Mouse (Mus musculus) forebrain, embryonic 15.5 days (tissue): ENCODE results near the gene Rcan1. TPM values are rescaled to one million over a fixed set of nuclear protein-coding genes. Genes with fewer than 3 reads are reported as not detected.

Experiments
- ATAC-seq: fragments of 200-750 bp; cut with Nextera tagmentation; replicated peaks from 2 replicates; pipeline ENCODE4 v1.8.0; 2017; ENCODE audit warnings: mild to moderate bottlenecking, moderate TSS enrichment, moderate library complexity
- H3K27ac ChIP-seq: fragments of 300-500 bp; sonication (generic); replicated peaks from 2 replicates; pipeline ENCODE4 v1.5.1; 2015; ENCODE audit warnings: mild to moderate bottlenecking, inconsistent platforms
- H3K27me3 ChIP-seq: fragments of 300-500 bp; sonication (generic); 2 replicates; pipeline ENCODE4 v1.6.1; 2015; ENCODE audit warnings: inconsistent platforms
- H3K36me3 ChIP-seq: fragments of 300-500 bp; sonication (generic); 2 replicates; pipeline ENCODE4 v1.6.1; 2015; ENCODE audit warnings: mild to moderate bottlenecking, inconsistent platforms
- H3K4me1 ChIP-seq: fragments of 300-500 bp; sonication (generic); 2 replicates; pipeline ENCODE4 v1.6.1; 2015; ENCODE audit warnings: inconsistent platforms
- H3K4me2 ChIP-seq: fragments of 300-500 bp; sonication (generic); replicated peaks from 2 replicates; pipeline ENCODE4 v1.6.1; 2015; ENCODE audit warnings: mild to moderate bottlenecking, inconsistent platforms
- H3K4me3 ChIP-seq: fragments of 300-500 bp; sonication (generic); 2 replicates; pipeline ENCODE4 v1.5.1; 2015; ENCODE audit warnings: mild to moderate bottlenecking, inconsistent platforms
- H3K9ac ChIP-seq: fragments of 300-500 bp; sonication (generic); replicated peaks from 2 replicates; pipeline ENCODE4 v1.6.1; 2015; ENCODE audit warnings: mild to moderate bottlenecking, inconsistent platforms
- H3K9me3 ChIP-seq: fragments of 300-500 bp; sonication (generic); 2 replicates; pipeline ENCODE4 v1.6.1; 2016; ENCODE audit warnings: inconsistent platforms
- WGBS: fragments of 180-500 bp; shearing (Covaris S2); methylation state at CpG from one replicate; pipeline ENCODE4 v1.1.7; 2015; ENCODE audit warnings: mixed read lengths; 5-methylcytosine and 5-hydroxymethylcytosine counted together
- polyA plus RNA-seq: library from polyadenylated mRNA; unstranded; fragments of >200 nt; fragmentation: Nextera tagmentation; extraction: Ambion mirVana; gene quantifications from 2 replicates; pipeline ENCODE4 v1.2.1, GENCODE M21; 2015

Gene Rcan1
- polyA plus RNA-seq, 1 experiment from 2014 or later, result 52.8 TPM

DNA sequence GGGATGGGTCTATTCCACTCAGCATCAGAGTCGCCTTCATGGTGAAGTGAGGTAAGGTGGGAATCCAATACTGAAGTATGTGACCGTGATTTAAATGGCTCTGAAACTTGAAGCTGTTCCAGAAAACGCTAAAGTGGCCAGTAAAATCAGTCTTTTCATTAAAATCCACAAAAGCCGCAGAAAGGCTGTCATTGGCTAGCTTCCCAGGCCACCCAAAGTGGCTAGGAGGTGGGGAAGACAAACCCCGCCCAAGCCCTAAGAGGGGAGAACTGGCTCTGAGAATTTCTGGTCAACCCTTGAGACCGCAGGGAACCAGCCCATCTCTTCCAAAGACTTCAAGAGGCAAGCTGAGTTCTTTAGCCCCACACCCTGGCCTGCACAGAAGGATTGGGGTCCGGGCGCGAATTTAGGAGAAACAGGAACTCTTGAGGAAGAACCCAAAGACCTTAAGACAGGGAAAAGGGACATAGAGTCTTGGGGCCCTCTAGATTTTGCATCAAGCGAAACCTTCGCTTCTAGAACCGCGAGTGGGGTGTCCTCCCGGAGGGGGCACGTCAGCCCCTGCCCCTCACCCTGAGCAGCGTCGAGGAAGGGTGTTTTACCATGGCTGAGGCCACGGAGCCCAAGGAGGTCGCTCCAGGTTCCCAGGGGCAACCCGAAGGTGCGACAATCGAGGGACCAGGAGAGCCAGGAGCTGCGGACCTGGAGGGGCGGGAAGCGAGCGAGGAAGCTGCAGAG is 27.4 kb upstream of the Rcan1 start:
- H3K9me3 ChIP-seq, result no peaks in the 10 kb centered on the region
- no peak for ATAC-seq
- no peak overlapping the region for H3K27ac ChIP-seq
- peak overlapping the region; percentile 41; the same call in 1 of the 2 replicates for H3K9ac ChIP-seq
- peaks cover 41% of the 10 kb centered on the region for H3K27me3 ChIP-seq
- no peaks in the 10 kb centered on the region for H3K36me3 ChIP-seq
- peak overlapping the region; percentile 80 for H3K4me2 ChIP-seq
- peak overlapping the region; percentile 46 for H3K4me3 ChIP-seq
- 6% methylated on average over 26 of the region's 26 CpGs for WGBS
- peaks cover 14% of the 10 kb centered on the region for H3K4me1 ChIP-seq

DNA sequence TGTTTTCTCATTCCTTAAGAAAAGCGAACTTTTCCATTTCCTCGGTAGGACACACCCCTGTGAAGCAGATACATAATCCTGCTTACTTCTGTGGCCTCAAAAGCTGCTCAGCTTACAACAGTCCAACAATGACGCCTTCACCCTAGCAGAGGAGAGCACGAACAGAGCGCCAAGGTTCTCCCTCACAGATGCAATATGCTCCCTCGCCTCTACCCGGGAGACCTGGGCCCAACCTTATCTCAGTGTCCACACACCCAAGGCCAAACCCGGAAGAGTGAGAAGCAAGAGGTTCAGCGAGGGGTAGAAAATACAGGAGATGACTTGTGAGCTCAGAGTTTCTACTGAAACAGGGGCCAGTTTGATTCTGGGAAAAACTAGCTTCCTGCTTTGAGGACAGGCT is 18.7 kb upstream of the Rcan1 start:
- no peaks in the 10 kb centered on the region for H3K36me3 ChIP-seq
- no peaks in the 10 kb centered on the region for H3K9me3 ChIP-seq
- 80% methylated on average over 9 of the region's 9 CpGs for WGBS

DNA sequence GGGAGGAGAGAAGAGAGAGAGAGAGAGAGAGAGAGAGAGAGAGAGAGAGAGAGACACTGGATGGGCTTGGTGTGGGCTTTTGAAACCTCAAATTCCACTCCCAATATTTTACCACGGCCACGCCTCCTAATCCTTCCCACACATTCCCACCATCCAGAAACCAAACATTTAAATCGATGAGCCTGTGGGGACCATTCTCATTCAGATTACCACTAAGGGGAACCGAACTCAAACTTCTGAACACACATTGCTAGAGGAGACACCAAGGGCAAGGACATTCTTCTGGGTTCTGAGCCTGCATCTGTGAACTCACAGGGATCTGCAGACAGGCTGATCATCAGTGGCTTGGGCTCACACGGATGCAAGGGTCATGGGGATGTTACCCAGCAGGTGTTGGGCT is 17.8 kb upstream of the Rcan1 start:
- no peak overlapping the region for H3K27ac ChIP-seq
- WGBS, result 91% methylated on average over 5 of the region's 5 CpGs
- no peaks in the 10 kb centered on the region for H3K27me3 ChIP-seq
- no peaks in the 10 kb centered on the region for H3K4me1 ChIP-seq
- no peak overlapping the region for H3K4me2 ChIP-seq
- no peak for ATAC-seq
- no peak overlapping the region for H3K4me3 ChIP-seq
- H3K9ac ChIP-seq, result no peak overlapping the region
- no peaks in the 10 kb centered on the region for H3K9me3 ChIP-seq
- no peaks in the 10 kb centered on the region for H3K36me3 ChIP-seq

More for the DNA sequence above, 18.7 kb upstream of the Rcan1 start:
- Histone ChIP-seq H3K9ac (no peak overlapping the region), H3K4me3 (no peak overlapping the region), H3K27me3 (no peaks in the 10 kb centered on the region), H3K4me2 (no peak overlapping the region), H3K27ac (no peak overlapping the region), H3K4me1 (no peaks in the 10 kb centered on the region)
- ATAC-seq, result no peak

DNA sequence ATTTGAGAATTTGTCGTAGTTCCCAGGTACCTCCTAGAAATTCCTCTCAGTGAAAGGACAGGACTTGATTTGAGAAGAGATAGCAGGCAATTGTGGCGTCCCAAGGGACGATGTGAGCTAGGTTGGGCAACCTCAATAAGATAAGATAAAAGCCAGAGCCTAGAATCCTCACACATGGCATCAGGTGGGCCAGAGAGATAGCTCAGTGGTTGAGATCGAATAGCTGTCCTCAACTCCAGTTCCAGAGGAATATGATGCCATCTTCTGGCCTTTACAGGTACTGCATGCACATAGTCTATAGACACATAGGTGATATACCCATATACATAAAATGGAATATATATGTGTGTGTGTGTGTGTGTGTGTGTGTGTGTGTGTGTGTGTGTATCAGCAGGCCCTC is 16.8 kb upstream of the Rcan1 start:
- H3K9me3 ChIP-seq, result no peaks in the 10 kb centered on the region
- no peak overlapping the region for H3K9ac ChIP-seq
- no peak overlapping the region for H3K4me2 ChIP-seq
- H3K27ac ChIP-seq, result no peak overlapping the region
- no peak for ATAC-seq
- H3K4me1 ChIP-seq, result no peaks in the 10 kb centered on the region
- H3K4me3 ChIP-seq, result no peak overlapping the region
- WGBS, result 65% methylated on average over 4 of the region's 4 CpGs
- no peaks in the 10 kb centered on the region for H3K27me3 ChIP-seq
- no peaks in the 10 kb centered on the region for H3K36me3 ChIP-seq

DNA sequence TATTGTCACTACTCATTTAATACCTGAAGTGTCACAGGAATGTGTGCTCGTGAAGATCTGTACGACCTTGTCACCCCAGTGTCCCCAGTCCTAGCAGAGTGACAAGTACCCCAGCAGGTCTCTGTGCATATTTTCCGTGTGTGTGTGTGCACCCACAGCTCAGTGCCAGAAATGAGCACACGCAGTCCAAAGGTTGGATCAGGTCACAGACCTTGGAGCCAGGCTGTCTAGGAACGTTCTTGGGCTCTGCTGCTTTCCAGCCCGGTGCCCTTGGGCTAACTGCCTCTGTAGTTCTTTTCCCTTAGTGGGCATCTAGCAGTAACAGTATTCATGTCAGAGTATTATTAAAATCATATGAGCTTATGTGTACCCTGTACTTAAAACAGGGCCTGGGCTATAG is 16.4 kb upstream of the Rcan1 start:
- ATAC-seq, result no peak
- no peak overlapping the region for H3K27ac ChIP-seq
- WGBS, result 84% methylated on average over 6 of the region's 6 CpGs
- H3K4me2 ChIP-seq, result no peak overlapping the region
- no peak overlapping the region for H3K9ac ChIP-seq
- no peak overlapping the region for H3K4me3 ChIP-seq
- no peaks in the 10 kb centered on the region for H3K9me3 ChIP-seq
- H3K36me3 ChIP-seq, result no peaks in the 10 kb centered on the region
- H3K4me1 ChIP-seq, result no peaks in the 10 kb centered on the region
- no peaks in the 10 kb centered on the region for H3K27me3 ChIP-seq

DNA sequence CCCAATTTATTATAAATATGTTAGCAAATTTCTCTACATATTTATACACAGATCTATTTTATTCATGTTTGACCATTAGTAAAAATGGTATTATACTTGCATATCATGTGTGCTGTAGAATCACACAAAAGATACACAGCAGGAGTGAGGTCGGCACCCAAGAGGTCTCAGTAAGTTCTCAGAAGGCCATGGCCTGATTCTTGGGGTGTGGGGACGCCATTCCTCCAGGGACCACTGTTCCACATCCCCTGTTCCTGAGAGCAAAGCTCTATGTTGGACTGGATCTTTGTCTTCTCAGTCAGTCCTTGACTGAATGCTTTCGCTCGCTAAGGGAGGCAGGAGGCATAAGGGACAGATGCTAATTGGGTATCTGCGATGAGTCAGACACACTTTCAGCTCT is 14.8 kb upstream of the Rcan1 start, which contains the start of gene Clic6:
Clic6 (plus strand) TSS at position 301 of the 400 bp plus-strand sequence.
- H3K4me2 ChIP-seq, result no peak within 1 kb of the TSS
- H3K36me3 ChIP-seq, result no peaks in the 10 kb centered on the region
- no peak within 1 kb of the TSS for H3K9ac ChIP-seq
- ATAC-seq, result no peak
- no peak within 1 kb of the TSS for H3K4me3 ChIP-seq
- no peak within 1 kb of the TSS for H3K27ac ChIP-seq
- WGBS, result 86% methylated on average over 5 of the region's 5 CpGs
- no peaks in the 10 kb centered on the region for H3K9me3 ChIP-seq
- no peaks in the 10 kb centered on the region for H3K4me1 ChIP-seq
- no peaks in the 10 kb centered on the region for H3K27me3 ChIP-seq

DNA sequence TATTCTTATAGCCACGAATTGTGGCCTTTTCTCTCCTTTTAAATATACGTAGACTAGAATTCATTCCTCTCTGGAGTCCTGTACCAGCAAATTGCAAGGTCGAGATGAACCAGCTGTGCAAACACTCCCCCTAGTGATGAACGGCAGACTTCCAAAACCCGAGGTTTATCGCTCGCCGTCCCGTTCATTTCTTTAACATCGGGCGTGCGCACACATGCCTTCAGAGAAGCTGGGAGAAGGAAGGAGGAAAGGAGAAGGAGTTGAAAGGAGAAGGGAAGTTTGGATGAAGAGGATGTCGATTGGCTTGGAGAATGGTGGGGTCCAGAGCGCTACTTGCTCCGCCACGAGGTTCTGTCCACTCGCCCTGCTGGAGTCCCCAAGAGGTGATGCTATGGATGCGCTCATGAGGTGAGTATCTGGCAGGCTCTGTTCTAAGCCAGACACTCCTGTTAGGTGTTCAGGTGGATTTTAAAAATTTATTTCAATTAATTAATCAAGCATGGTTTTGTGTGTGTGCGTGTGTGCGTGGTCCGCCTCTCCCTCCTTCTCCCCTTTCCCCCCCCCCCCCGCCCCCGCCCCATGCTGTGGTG is 8.0 kb upstream of the Rcan1 start:
- Histone ChIP-seq H3K4me3 (peak overlapping the region; percentile 20), H3K9me3 (no peaks in the 10 kb centered on the region), H3K9ac (no peak overlapping the region; the same call in 1 of the 2 replicates), H3K27me3 (peaks cover 8% of the 10 kb centered on the region; the same call in 1 of the 2 replicates), H3K36me3 (no peaks in the 10 kb centered on the region), H3K4me2 (peak overlapping the region; percentile 39), H3K4me1 (peaks cover 5% of the 10 kb centered on the region), H3K27ac (no peak overlapping the region)
- ATAC-seq, result no peak
- WGBS, result 10% methylated on average over 23 of the region's 23 CpGs

DNA sequence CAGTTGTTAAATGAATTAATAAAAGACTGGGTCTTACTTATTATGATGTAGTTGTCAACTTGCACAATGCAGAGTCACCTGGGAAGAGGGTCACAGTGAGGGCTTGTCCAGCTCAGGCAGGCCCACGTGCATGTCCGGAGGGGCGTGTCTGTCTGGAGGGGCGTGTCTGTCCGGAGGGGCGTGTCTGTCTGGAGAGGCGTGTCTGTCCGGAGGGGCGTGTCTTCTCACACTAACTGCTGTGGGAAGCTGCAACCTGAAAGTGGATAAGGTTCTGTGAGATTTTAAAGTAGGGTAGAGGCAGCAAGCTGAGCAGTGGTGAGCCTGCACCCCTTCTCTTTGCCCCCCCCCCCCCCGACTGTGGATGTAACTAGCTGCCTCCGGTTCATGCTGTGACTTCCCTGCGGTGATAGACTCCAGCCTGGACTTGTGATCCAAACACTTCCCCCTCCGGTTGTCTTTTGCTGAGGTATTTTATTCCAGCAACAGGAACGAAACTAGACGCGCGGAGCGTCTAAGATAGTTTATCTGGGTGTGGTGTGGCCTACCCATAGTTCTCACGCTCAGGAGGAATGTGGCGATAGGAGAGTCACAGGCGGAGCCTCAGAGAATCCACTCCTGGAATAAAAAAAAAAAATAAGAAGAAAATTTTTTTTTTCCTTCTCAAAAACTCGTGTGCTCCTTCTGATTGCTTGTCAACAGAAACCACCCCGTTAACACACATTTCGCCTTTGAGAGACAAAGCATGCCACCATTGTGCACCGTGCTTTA is 4.6 kb upstream of the Rcan1 start:
- no peak overlapping the region for H3K4me2 ChIP-seq
- WGBS, result 62% methylated on average over 25 of the region's 25 CpGs
- H3K36me3 ChIP-seq, result no peaks in the 10 kb centered on the region
- no peak overlapping the region for H3K4me3 ChIP-seq
- H3K27me3 ChIP-seq, result peaks cover 8% of the 10 kb centered on the region; the same call in 1 of the 2 replicates
- no peak overlapping the region for H3K9ac ChIP-seq
- H3K4me1 ChIP-seq, result peaks cover 5% of the 10 kb centered on the region
- ATAC-seq, result no peak
- no peaks in the 10 kb centered on the region for H3K9me3 ChIP-seq
- no peak overlapping the region for H3K27ac ChIP-seq

DNA sequence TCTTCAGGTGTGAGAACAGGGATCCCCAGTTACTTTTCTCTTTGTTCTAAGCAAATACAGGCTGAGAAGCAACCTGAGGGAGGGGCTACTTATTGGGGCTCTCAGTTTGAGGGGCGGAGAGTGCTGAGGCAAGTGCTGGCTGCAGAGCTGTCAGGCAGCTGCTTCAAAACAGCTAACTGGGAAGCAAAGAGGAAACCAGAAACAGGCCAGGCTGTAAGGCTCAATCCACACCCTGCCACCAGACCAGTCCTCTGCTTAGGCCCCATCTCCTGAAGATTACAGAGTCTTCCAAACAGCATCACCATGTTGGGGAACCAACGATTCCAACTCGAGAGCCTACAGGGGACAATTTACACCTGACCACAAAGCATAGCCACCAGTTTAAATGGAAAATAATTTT is 2.2 kb upstream of the Rcan1 start:
- H3K27ac ChIP-seq, result no peak overlapping the region
- no peaks in the 10 kb centered on the region for H3K9me3 ChIP-seq
- ATAC-seq, result no peak
- H3K4me1 ChIP-seq, result no peaks in the 10 kb centered on the region
- no peak overlapping the region for H3K4me2 ChIP-seq
- H3K36me3 ChIP-seq, result no peaks in the 10 kb centered on the region
- H3K27me3 ChIP-seq, result peaks cover 4% of the 10 kb centered on the region; the same call in 1 of the 2 replicates
- H3K4me3 ChIP-seq, result no peak overlapping the region
- no peak overlapping the region for H3K9ac ChIP-seq
- 88% methylated on average over 3 of the region's 3 CpGs for WGBS

DNA sequence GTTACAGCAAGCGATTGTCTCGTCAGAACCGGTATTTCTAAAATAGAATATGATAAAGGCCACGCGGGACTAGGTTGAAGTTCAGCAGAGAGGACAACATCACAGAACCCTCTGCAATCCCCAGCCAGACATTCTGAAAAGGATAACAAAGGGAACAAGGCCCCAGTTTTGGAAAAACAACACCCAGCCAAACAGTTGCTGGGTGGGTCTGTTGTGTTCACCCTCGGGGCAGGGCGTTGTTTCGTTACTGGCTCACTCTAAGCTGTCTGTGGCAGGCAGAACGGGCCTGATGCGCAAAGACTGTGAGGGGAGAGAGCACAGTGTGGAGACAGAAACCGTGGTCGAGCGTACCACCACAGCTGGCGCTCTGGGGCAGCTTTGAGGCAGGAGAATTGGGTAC is 2.2 kb downstream of the Rcan1 start:
- no peak overlapping the region for H3K9ac ChIP-seq
- no peak for ATAC-seq
- no peaks in the 10 kb centered on the region for H3K36me3 ChIP-seq
- no peak overlapping the region for H3K27ac ChIP-seq
- no peak overlapping the region for H3K4me2 ChIP-seq
- no peaks in the 10 kb centered on the region for H3K9me3 ChIP-seq
- no peaks in the 10 kb centered on the region for H3K27me3 ChIP-seq
- H3K4me1 ChIP-seq, result peaks cover 26% of the 10 kb centered on the region
- H3K4me3 ChIP-seq, result no peak overlapping the region
- 75% methylated on average over 14 of the region's 14 CpGs for WGBS

DNA sequence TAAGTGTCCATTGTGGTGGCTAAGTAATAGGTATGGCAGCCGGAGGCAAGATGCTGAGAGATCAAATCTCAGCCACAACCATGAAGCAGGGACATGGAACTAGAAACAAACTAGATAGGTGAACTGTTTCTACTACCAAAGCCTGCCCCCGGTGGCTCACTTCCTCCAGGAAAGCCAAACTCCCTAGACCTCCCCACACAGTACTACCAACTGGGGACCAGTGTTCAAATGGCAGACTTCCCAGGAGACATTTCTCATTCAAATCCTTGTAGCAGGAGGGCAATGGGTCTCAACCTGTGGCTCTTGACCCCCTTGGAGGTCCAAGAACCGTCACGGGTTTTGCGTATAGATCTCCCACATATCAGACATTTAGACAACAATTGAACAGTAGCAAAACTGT is 3.6 kb downstream of the Rcan1 start:
- Histone ChIP-seq H3K36me3 (no peaks in the 10 kb centered on the region), H3K27me3 (no peaks in the 10 kb centered on the region), H3K4me1 (peaks cover 30% of the 10 kb centered on the region), H3K9me3 (no peaks in the 10 kb centered on the region), H3K4me3 (no peak overlapping the region), H3K27ac (no peak overlapping the region), H3K4me2 (no peak overlapping the region), H3K9ac (no peak overlapping the region)
- ATAC-seq, result no peak
- 77% methylated on average over 5 of the region's 5 CpGs for WGBS
